Mouse (Mus musculus) kidney, postnatal 14 days (tissue): Measurements from ENCODE around the gene Slc2a1.

ENCODE experiments used
- DNase-seq: peaks from one replicate; pipeline ENCODE4 v3.0.0; 2022; ENCODE audit warnings: mixed read lengths

The Slc2a1 gene

GRCm38 (mm10) chr4:119098216-119099210 is 10.0 kb upstream of the Slc2a1 start:
- DNase-seq: no peak

- no peak for DNase-seq
Measured at GRCm38 (mm10) chr4:119101392-119101791, 7.1 kb upstream of the Slc2a1 start.

GRCm38 (mm10) chr4:119102350-119103126 is 6.0 kb upstream of the Slc2a1 start:
- DNase-seq: no peak

- DNase-seq: no peak
Measured at GRCm38 (mm10) chr4:119104847-119105246, 3.7 kb upstream of the Slc2a1 start.

- DNase-seq: peak; percentile 88
Measured at GRCm38 (mm10) chr4:119105704-119106103, 2.8 kb upstream of the Slc2a1 start.

GRCm38 (mm10) chr4:119107867-119108266 is 644 bp upstream of the Slc2a1 start:
- peak; percentile 38 for DNase-seq

- no peak for DNase-seq
Measured at GRCm38 (mm10) chr4:119109640-119110039, 1.1 kb downstream of the Slc2a1 start.

- no peak for DNase-seq
Measured at GRCm38 (mm10) chr4:119110512-119110911, 2.0 kb downstream of the Slc2a1 start.

GRCm38 (mm10) chr4:119111410-119111809 is 2.9 kb downstream of the Slc2a1 start:
- no peak for DNase-seq

- no peak for DNase-seq
Measured at GRCm38 (mm10) chr4:119112256-119112885, 3.9 kb downstream of the Slc2a1 start.

GRCm38 (mm10) chr4:119115611-119116070 is 7.1 kb downstream of the Slc2a1 start:
- peak; percentile 49 for DNase-seq

- no peak for DNase-seq
Measured at GRCm38 (mm10) chr4:119116336-119116735, 7.8 kb downstream of the Slc2a1 start.

GRCm38 (mm10) chr4:119117571-119117970 is 9.1 kb downstream of the Slc2a1 start:
- DNase-seq: peak; percentile 50

GRCm38 (mm10) chr4:119118659-119119077 is 10.2 kb downstream of the Slc2a1 start:
- no peak for DNase-seq

GRCm38 (mm10) chr4:119119354-119119753 is 10.8 kb downstream of the Slc2a1 start:
- no peak for DNase-seq

- DNase-seq: no peak
Measured at GRCm38 (mm10) chr4:119120095-119120494, 11.6 kb downstream of the Slc2a1 start.

GRCm38 (mm10) chr4:119121249-119121648 is 12.7 kb downstream of the Slc2a1 start:
- peak; percentile 87 for DNase-seq

- DNase-seq: no peak
Measured at GRCm38 (mm10) chr4:119124771-119125273, 16.3 kb downstream of the Slc2a1 start.

- DNase-seq: no peak
Measured at GRCm38 (mm10) chr4:119125577-119126270, 17.2 kb downstream of the Slc2a1 start.

GRCm38 (mm10) chr4:119127229-119127628 is 18.7 kb downstream of the Slc2a1 start:
- no peak for DNase-seq

- no peak for DNase-seq
Measured at GRCm38 (mm10) chr4:119128547-119128946, 20.0 kb downstream of the Slc2a1 start.

GRCm38 (mm10) chr4:119129096-119129495 is 20.6 kb downstream of the Slc2a1 start:
- no peak for DNase-seq
